Mouse (Mus musculus): ENCODE measurements around the gene Acvr1b.

DNA sequence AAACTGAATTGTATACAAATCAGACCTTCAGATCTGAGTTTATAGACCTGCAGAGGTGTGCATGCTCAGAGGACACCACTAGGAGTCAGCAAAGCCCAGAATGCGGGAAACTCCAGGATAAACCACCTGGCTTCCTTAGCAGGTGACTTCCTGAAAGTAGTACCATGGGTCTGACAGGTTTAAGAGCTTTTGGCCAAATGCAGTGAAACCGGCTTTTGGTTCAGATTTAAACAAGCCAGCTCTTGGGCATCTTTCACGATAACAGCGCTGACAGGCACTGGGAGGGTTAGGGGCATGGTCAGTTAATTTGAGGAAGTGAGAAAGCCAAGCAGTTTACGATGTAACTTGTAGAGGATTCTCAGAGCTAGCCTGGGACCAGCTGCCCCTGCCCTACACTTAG lies 14.0 kb downstream of the Acvr1b start:
- peak; percentile 18; the same call in 1 of the 2 replicates for TF ChIP-seq CTCF (IDR thresholded peaks at IDR 0.05; ENCODE audit: borderline replicate concordance, insufficient read depth, low read depth, low read length)
- TF ChIP-seq POLR2A (IDR thresholded peaks at IDR 0.05; ENCODE audit: borderline replicate concordance, insufficient read depth, low read length), result no peak
